Mouse (Mus musculus): ENCODE measurements around the gene Dcpp2. TPM values are rescaled to one million over a fixed set of nuclear protein-coding genes. Genes with fewer than 3 reads are reported as not detected.
"Not testable (repeated sequence)": the region's sequence is repeated elsewhere in the genome, so short reads cannot be mapped to it uniquely, and the experiment has no call there.

The Dcpp2 gene
- total and polyA plus RNA-seq, 3 experiments = not detected

DNA sequence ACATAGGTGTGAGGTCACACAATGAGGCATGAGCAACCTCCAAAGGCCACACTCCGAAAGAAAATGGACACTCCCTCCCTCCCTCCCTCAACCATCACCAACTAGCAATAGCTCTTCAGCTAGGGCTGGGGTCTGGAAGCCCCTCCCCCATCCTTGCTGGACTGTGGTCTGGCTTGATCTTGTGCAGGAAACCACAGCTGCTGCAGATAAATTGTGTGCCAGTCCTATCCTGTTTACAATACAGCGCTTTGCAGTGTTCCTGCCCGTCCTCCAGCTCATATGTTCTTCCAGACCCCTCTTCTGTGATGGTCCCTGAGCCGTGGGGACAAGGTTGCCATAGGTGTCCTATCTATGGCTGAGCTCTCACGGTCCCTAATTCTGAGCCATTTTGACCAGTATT lies 50.5 kb downstream of the Dcpp2 start:
- Histone ChIP-seq H3K27me3 (ENCODE audit: control insufficient read depth in 1 of 2, insufficient read depth in 2 of 2, low read length in 2 of 2) (peaks cover 0 to 6% of the 10 kb centered on the region in 2 experiments; a peak in 2 of 4 replicates), H3K4me1 (ENCODE audit: control insufficient read depth in 1 of 2, insufficient read depth in 2 of 2, low read length in 2 of 2) (no peaks in the 10 kb centered on the region), H3K4me3 (ENCODE audit: control insufficient read depth in 1 of 2, insufficient read depth in 1 of 2, low read depth in 2 of 2, low read length in 2 of 2) (no peak overlapping the region), H3K9me3 (replicated peaks; ENCODE audit: insufficient read depth, low read length) (no peaks in the 10 kb centered on the region), H3K79me2 (ENCODE audit: control insufficient read depth, insufficient read depth, low read length, poor library complexity) (no peaks in the 10 kb centered on the region), H3K9ac (ENCODE audit: control insufficient read depth, low read depth, low read length, poor library complexity, severe bottlenecking) (no peak overlapping the region), H3K36me3 (ENCODE audit: control insufficient read depth in 1 of 2, insufficient read depth in 2 of 2, low read length in 2 of 2) (no peaks in the 10 kb centered on the region), H3K27ac (ENCODE audit: control insufficient read depth, low read depth, low read length) (no peak overlapping the region)
- DNase-seq (ENCODE audit: low read depth, low spot score) = no peak
- TF ChIP-seq MAZ (IDR thresholded peaks at IDR 0.05; ENCODE audit: low read depth, low read length) = no peak
- TF ChIP-seq ZNF384 (IDR thresholded peaks at IDR 0.05; ENCODE audit: low read depth, low read length) = no peak
- no peak for TF ChIP-seq EP300 (IDR thresholded peaks at IDR 0.05; ENCODE audit: low read depth in 1 of 2, low read length in 2 of 2)
- TF ChIP-seq MAFK (IDR thresholded peaks at IDR 0.05; ENCODE audit: borderline replicate concordance, low read depth, low read length) = no peak
- TF ChIP-seq MAX (IDR thresholded peaks at IDR 0.05; ENCODE audit: low read length) = no peak
- TF ChIP-seq MEF2A (IDR thresholded peaks at IDR 0.05; ENCODE audit: extremely low read depth, insufficient replicate concordance, low read depth, low read length, poor library complexity, severe bottlenecking) = no peak
- no peak for TF ChIP-seq ZKSCAN1 (IDR thresholded peaks at IDR 0.05; ENCODE audit: low read depth, low read length)
- TF ChIP-seq GABPA (IDR thresholded peaks at IDR 0.05; ENCODE audit: low read depth, low read length) = no peak
- TF ChIP-seq MXI1 (IDR thresholded peaks at IDR 0.05; ENCODE audit: low read depth, low read length) = no peak
- TF ChIP-seq SMC3 (IDR thresholded peaks at IDR 0.05; ENCODE audit: low read depth, low read length) = no peak

DNA sequence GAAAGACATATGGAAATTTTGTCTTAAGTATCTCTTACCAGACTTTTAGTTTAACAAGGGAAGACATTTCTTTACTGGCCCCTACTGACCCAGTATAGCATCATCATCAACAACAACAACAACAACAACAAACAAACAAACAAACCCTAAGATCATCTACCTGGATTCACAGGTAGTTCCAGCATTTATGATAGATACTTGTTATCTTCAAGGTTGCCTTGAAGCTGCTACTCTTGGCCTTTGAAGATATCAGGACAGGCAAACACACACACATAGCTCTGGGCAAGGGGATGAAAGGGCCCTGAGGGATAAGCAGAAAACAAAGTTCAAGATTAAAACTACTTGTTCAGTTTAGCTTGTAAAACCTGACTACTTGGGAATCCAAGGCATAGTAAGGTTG lies 60.7 kb downstream of the Dcpp2 start, which contains the start of gene Sbp:
TSS of gene Sbp (plus strand) at position 301 of the 400 bp plus-strand sequence.
- H3K27me3 ChIP-seq (ENCODE audit: control insufficient read depth in 1 of 2, insufficient read depth in 2 of 2, low read length in 2 of 2) = no peaks in the 10 kb centered on the region
- TF ChIP-seq CHD1 (IDR thresholded peaks at IDR 0.05; ENCODE audit: low read depth, low read length) = no peak
- TF ChIP-seq CHD2 (IDR thresholded peaks at IDR 0.05; ENCODE audit: low read length) = no peak
- no peak for TF ChIP-seq BHLHE40 (IDR thresholded peaks at IDR 0.05; ENCODE audit: borderline replicate concordance, low read depth, low read length)
- TF ChIP-seq MYC (IDR thresholded peaks at IDR 0.05; ENCODE audit: low read depth, low read length) = no peak
- no peak for TF ChIP-seq SIN3A (IDR thresholded peaks at IDR 0.05; ENCODE audit: low read length)
- no peak for TF ChIP-seq ZKSCAN1 (IDR thresholded peaks at IDR 0.05; ENCODE audit: low read depth, low read length)
- no peak for TF ChIP-seq ELF1 (IDR thresholded peaks at IDR 0.05; ENCODE audit: low read depth, low read length)
- TF ChIP-seq ETS1 (IDR thresholded peaks at IDR 0.05; ENCODE audit: low read depth, low read length) = no peak
- H3K9me3 ChIP-seq (replicated peaks; ENCODE audit: insufficient read depth, low read length) = no peaks in the 10 kb centered on the region
- no peak within 1 kb of the TSS for H3K27ac ChIP-seq (ENCODE audit: control insufficient read depth, low read depth, low read length)
- no peaks in the 10 kb centered on the region for H3K4me1 ChIP-seq (ENCODE audit: control insufficient read depth in 1 of 2, insufficient read depth in 2 of 2, low read length in 2 of 2)
- no peak within 1 kb of the TSS for H3K9ac ChIP-seq (ENCODE audit: control insufficient read depth, low read depth, low read length, poor library complexity, severe bottlenecking)
- H3K4me3 ChIP-seq (ENCODE audit: control insufficient read depth in 1 of 2, insufficient read depth in 1 of 2, low read depth in 2 of 2, low read length in 2 of 2) = no peak within 1 kb of the TSS
- DNase-seq (ENCODE audit: low read depth, low spot score) = no peak
- no peaks in the 10 kb centered on the region for H3K79me2 ChIP-seq (ENCODE audit: control insufficient read depth, insufficient read depth, low read length, poor library complexity)
- H3K36me3 ChIP-seq (ENCODE audit: control insufficient read depth in 1 of 2, insufficient read depth in 2 of 2, low read length in 2 of 2) = no peaks in the 10 kb centered on the region

DNA sequence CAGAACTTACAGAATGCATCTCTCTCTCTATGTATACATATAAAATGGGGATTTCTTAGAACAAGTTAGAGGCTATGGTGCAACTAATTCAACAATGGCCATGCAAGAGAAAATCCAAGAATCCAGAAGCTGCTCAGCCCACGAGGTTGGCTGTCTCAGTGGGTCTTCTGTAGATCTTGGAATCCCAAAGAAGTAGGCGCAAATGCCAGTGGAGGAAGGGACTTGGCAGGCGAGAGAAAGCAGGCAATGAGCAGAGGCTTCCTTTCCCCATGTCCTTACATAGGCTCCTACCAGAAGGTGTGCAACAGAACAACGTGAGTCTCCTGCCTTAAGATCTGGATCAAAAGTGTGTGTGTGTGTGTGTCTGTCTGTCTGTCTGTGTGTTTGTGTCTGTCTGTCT lies 66.8 kb downstream of the Dcpp2 start:
- not testable (repeated sequence) for H3K4me3 ChIP-seq (ENCODE audit: control insufficient read depth in 1 of 2, insufficient read depth in 1 of 2, low read depth in 2 of 2, low read length in 2 of 2); H3K27me3 ChIP-seq (ENCODE audit: control insufficient read depth in 1 of 2, insufficient read depth in 2 of 2, low read length in 2 of 2); H3K9ac ChIP-seq (ENCODE audit: control insufficient read depth, low read depth, low read length, poor library complexity, severe bottlenecking); H3K27ac ChIP-seq (ENCODE audit: control insufficient read depth, low read depth, low read length); H3K9me3 ChIP-seq (replicated peaks; ENCODE audit: insufficient read depth, low read length); H3K36me3 ChIP-seq (ENCODE audit: control insufficient read depth in 1 of 2, insufficient read depth in 2 of 2, low read length in 2 of 2); DNase-seq (ENCODE audit: low read depth, low spot score); H3K79me2 ChIP-seq (ENCODE audit: control insufficient read depth, insufficient read depth, low read length, poor library complexity); H3K4me1 ChIP-seq (ENCODE audit: control insufficient read depth in 1 of 2, insufficient read depth in 2 of 2, low read length in 2 of 2)
